Mouse (Mus musculus) midbrain, embryonic 10.5 days (tissue): ENCODE data around the gene Twnk. TPM values are rescaled to one million over a fixed set of nuclear protein-coding genes. Genes with fewer than 3 reads are reported as not detected.

Experiments used
- DNase-seq: peaks from one replicate; pipeline ENCODE4 v3.0.0-alpha.2; 2017; ENCODE audit warnings: low spot score
- H3K27ac ChIP-seq: fragments of 300-500 bp; sonication (generic); replicated peaks from 2 replicates; pipeline ENCODE4 v1.5.1; 2016; ENCODE audit warnings: mild to moderate bottlenecking
- H3K27me3 ChIP-seq: fragments of 300-500 bp; sonication (generic); 2 replicates; pipeline ENCODE4 v1.6.1; 2016; ENCODE audit warnings: low read depth, mild to moderate bottlenecking; ENCODE audit not compliant: poor library complexity, severe bottlenecking
- H3K36me3 ChIP-seq: fragments of 300-500 bp; sonication (generic); 2 replicates; pipeline ENCODE4 v1.6.1; 2016; ENCODE audit warnings: mild to moderate bottlenecking, moderate library complexity
- H3K4me1 ChIP-seq: fragments of 300-500 bp; sonication (generic); 2 replicates; pipeline ENCODE4 v1.6.1; 2016
- H3K4me3 ChIP-seq: fragments of 300-500 bp; sonication (generic); 2 replicates; pipeline ENCODE4 v1.5.1; 2016; ENCODE audit warnings: mild to moderate bottlenecking, moderate library complexity
- H3K9me3 ChIP-seq: fragments of 300-500 bp; sonication (generic); replicated peaks from 2 replicates; pipeline ENCODE4 v1.6.1; 2016; ENCODE audit warnings: mild to moderate bottlenecking
- WGBS: fragments of 180-500 bp; shearing (Covaris S2); methylation state at CpG from one replicate; pipeline ENCODE4 v1.1.7; 2016; 5-methylcytosine and 5-hydroxymethylcytosine counted together
- polyA plus RNA-seq: library from polyadenylated mRNA; unstranded; fragments of >200 nt; fragmentation: Nextera tagmentation; extraction: Ambion mirVana; gene quantifications from 2 replicates; pipeline ENCODE4 v1.2.1, GENCODE M21; 2016

Gene Twnk
- polyA plus RNA-seq, 1 experiment from 2014 or later = 33.6 TPM

- peak; percentile 85 for DNase-seq
- Histone ChIP-seq H3K27me3 (no peaks in the 10 kb centered on the region), H3K9me3 (no peaks in the 10 kb centered on the region), H3K4me1 (peaks cover 80% of the 10 kb centered on the region), H3K4me3 (peak overlapping the region; percentile 87), H3K36me3 (peaks cover 33% of the 10 kb centered on the region), H3K27ac (peak overlapping the region; percentile 99)
- WGBS = under 1% methylated on average over 48 of the region's 48 CpGs
Observed at GRCm38 (mm10) chr19:45017909-45018308, 12.4 kb downstream of the Twnk start.

GRCm38 (mm10) chr19:45018351-45018831 lies 12.9 kb downstream of the Twnk start:
- Histone ChIP-seq H3K27me3 (no peaks in the 10 kb centered on the region), H3K4me3 (peak overlapping the region; percentile 87), H3K36me3 (peaks cover 38% of the 10 kb centered on the region), H3K9me3 (no peaks in the 10 kb centered on the region), H3K27ac (peak overlapping the region; percentile 99), H3K4me1 (peaks cover 80% of the 10 kb centered on the region)
- WGBS = 1% methylated on average over 12 of the region's 13 CpGs
- DNase-seq = peak; percentile 57

- H3K27me3 ChIP-seq = no peaks in the 10 kb centered on the region
- no peak for DNase-seq
- peaks cover 70% of the 10 kb centered on the region for H3K4me1 ChIP-seq
- H3K9me3 ChIP-seq = no peaks in the 10 kb centered on the region
- peak overlapping the region; percentile 87; the same call in 1 of the 2 replicates for H3K4me3 ChIP-seq
- WGBS = 77% methylated on average over 6 of the region's 6 CpGs
- peaks cover 58% of the 10 kb centered on the region for H3K36me3 ChIP-seq
- no peak overlapping the region for H3K27ac ChIP-seq
Observed at GRCm38 (mm10) chr19:45020348-45020747, 14.9 kb downstream of the Twnk start.

- H3K9me3 ChIP-seq = no peaks in the 10 kb centered on the region
- H3K27ac ChIP-seq = 0 out of 2 replicates have a peak overlapping the region, but pooled peaks have one; percentile 9
- H3K36me3 ChIP-seq = peaks cover 68% of the 10 kb centered on the region
Observed at GRCm38 (mm10) chr19:45021362-45021761, 15.9 kb downstream of the Twnk start.

DNA sequence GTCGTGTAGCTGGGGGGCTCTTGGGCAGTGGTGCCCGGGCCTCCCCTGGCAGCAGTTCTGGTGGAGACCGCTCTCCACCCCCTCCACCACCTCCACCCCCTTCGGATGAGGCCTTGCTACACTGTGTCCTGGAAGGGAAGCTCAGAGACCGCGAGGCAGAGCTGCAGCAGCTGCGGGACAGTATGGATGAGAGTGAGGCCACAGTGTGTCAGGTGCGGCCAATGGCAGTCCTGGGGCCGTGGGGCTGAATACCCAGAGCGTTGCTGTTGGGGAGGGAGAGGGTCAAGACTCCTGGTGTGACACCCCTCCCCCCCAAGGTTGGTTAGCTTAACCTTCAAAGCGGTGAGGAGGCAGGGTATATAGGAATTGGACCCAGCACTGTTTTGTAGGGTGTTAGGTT lies 18.5 kb downstream of the Twnk start:
- Histone ChIP-seq H3K27me3 (no peaks in the 10 kb centered on the region), H3K4me3 (no peak overlapping the region), H3K36me3 (peaks cover 94% of the 10 kb centered on the region), H3K27ac (no peak overlapping the region), H3K9me3 (no peaks in the 10 kb centered on the region), H3K4me1 (peaks cover 63% of the 10 kb centered on the region)
- no peak for DNase-seq
- 89% methylated on average over 11 of the region's 11 CpGs for WGBS

More at GRCm38 (mm10) chr19:45021362-45021761, 15.9 kb downstream of the Twnk start:
- peak; percentile 10 for DNase-seq
- no peaks in the 10 kb centered on the region for H3K27me3 ChIP-seq
- 93% methylated on average over 15 of the region's 15 CpGs for WGBS
- H3K4me1 ChIP-seq = peaks cover 62% of the 10 kb centered on the region
- peak overlapping the region; percentile 18; the same call in 1 of the 2 replicates for H3K4me3 ChIP-seq

- WGBS = 93% methylated on average over 20 of the region's 20 CpGs
- peak; percentile 12 for DNase-seq
- no peaks in the 10 kb centered on the region for H3K9me3 ChIP-seq
- H3K27ac ChIP-seq = no peak overlapping the region
- peaks cover 60% of the 10 kb centered on the region for H3K4me1 ChIP-seq
- peaks cover 95% of the 10 kb centered on the region for H3K36me3 ChIP-seq
- no peak overlapping the region for H3K4me3 ChIP-seq
- no peaks in the 10 kb centered on the region for H3K27me3 ChIP-seq
Observed at GRCm38 (mm10) chr19:45024775-45025174, 19.3 kb downstream of the Twnk start.

DNA sequence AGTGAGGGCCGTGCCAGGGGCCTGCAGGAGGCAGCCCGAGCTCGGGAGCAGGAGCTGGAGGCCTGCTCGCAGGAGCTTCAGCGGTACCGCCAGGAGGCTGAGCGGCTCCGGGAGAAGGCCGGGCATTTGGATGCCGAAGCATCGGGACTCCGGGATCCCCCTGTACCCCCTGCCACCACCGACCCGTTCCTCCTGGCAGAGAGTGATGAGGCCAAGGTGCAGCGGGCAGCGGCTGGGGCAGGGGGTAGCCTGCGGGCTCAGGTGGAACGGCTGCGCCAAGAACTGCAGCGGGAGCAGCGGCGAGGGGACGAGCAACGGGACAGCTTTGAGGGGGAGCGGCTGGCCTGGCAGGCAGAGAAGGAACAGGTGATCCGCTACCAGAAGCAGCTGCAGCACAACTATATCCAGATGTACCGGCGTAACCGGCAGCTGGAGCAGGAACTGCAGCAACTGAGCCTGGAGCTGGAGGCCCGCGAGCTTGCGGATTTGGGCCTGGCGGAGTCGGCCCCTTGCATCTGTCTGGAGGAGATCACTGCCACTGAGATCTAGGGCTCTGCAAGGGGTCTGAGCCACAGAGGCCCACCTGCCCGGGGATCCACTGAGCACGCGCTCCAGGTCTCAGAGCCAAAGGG lies 20.6 kb downstream of the Twnk start:
- DNase-seq = peak; percentile 11
- Histone ChIP-seq H3K36me3 (peaks cover 83% of the 10 kb centered on the region), H3K27me3 (no peaks in the 10 kb centered on the region), H3K9me3 (no peaks in the 10 kb centered on the region), H3K4me3 (0 out of 2 replicates have a peak overlapping the region, but pooled peaks have one; percentile 1), H3K27ac (0 out of 2 replicates have a peak overlapping the region, but pooled peaks have one; percentile 9), H3K4me1 (peaks cover 59% of the 10 kb centered on the region)
- WGBS = 94% methylated on average over 37 of the region's 37 CpGs

- H3K4me3 ChIP-seq = no peak overlapping the region
- no peaks in the 10 kb centered on the region for H3K9me3 ChIP-seq
- H3K27me3 ChIP-seq = no peaks in the 10 kb centered on the region
- H3K27ac ChIP-seq = 0 out of 2 replicates have a peak overlapping the region, but pooled peaks have one; percentile 38
- H3K4me1 ChIP-seq = peaks cover 59% of the 10 kb centered on the region
- H3K36me3 ChIP-seq = peaks cover 72% of the 10 kb centered on the region
- 88% methylated on average over 6 of the region's 6 CpGs for WGBS
- no peak for DNase-seq
Observed at GRCm38 (mm10) chr19:45026958-45027670, 21.7 kb downstream of the Twnk start.

DNA sequence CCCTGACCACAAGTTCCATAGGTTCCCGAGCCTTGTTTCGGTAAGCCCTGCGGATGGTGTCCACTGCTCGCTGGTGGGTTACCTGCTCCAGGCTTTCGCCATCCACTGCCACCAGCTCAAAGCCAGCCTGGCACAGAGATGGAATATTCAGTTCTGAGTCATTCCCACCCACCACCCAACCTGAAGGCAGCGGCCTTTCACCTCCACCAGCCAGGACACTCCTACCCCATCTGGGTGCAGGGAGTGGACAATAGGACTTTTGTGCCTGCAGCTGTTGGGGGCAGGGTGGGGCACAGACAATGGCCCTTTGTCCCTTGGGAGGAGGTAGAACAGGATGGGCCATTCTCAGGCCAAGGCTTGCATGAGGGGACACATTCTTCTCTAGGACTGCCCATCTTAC lies 22.4 kb downstream of the Twnk start:
- Histone ChIP-seq H3K4me3 (no peak overlapping the region), H3K36me3 (peaks cover 65% of the 10 kb centered on the region), H3K4me1 (peaks cover 64% of the 10 kb centered on the region), H3K27me3 (no peaks in the 10 kb centered on the region), H3K9me3 (no peaks in the 10 kb centered on the region), H3K27ac (peak overlapping the region; percentile 38; the same call in 1 of the 2 replicates)
- WGBS = 83% methylated on average over 6 of the region's 6 CpGs
- no peak for DNase-seq

- H3K4me3 ChIP-seq = no peak overlapping the region
- H3K27ac ChIP-seq = 0 out of 2 replicates have a peak overlapping the region, but pooled peaks have one; percentile 55
- H3K36me3 ChIP-seq = peaks cover 56% of the 10 kb centered on the region
- no peaks in the 10 kb centered on the region for H3K9me3 ChIP-seq
- no peak for DNase-seq
- peaks cover 62% of the 10 kb centered on the region for H3K4me1 ChIP-seq
- H3K27me3 ChIP-seq = no peaks in the 10 kb centered on the region
- WGBS = 61% methylated on average over 19 of the region's 19 CpGs
Observed at GRCm38 (mm10) chr19:45028746-45029145, 23.3 kb downstream of the Twnk start.

DNA sequence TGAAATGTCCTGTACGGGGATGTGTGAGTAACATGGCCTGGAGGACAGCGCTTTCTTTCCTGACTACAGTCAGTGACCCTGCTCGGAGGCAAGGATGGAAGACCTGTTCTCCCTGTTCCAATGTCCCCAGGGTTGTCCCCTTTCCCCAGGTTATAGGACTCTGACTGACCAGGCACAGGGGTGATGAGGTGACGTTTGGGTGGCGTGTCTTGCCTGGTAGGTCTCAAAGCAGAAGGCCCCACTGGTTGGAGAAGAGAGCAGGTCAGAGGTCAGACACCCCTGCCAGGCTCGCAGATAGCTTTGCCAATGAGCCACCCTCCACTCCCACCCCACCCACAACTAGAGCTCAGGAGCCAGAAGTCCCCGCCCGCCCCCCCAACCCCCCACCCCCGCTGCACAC lies 24.1 kb downstream of the Twnk start:
- Histone ChIP-seq H3K27me3 (no peaks in the 10 kb centered on the region), H3K4me3 (no peak overlapping the region), H3K27ac (no peak overlapping the region), H3K36me3 (peaks cover 47% of the 10 kb centered on the region), H3K9me3 (no peaks in the 10 kb centered on the region), H3K4me1 (peaks cover 59% of the 10 kb centered on the region)
- DNase-seq = no peak
- WGBS = 62% methylated on average over 9 of the region's 9 CpGs

GRCm38 (mm10) chr19:45030111-45030510 lies 24.6 kb downstream of the Twnk start:
- Histone ChIP-seq H3K4me3 (no peak overlapping the region), H3K36me3 (peaks cover 42% of the 10 kb centered on the region), H3K9me3 (no peaks in the 10 kb centered on the region), H3K4me1 (peaks cover 57% of the 10 kb centered on the region), H3K27ac (no peak overlapping the region), H3K27me3 (no peaks in the 10 kb centered on the region)
- peak; percentile 72 for DNase-seq
- WGBS = 41% methylated on average over 8 of the region's 8 CpGs
